Mouse (Mus musculus) left cerebral cortex, postnatal 4 days (tissue): Measurements from ENCODE around the gene Gm20388. TPM values are rescaled to one million over a fixed set of nuclear protein-coding genes. Genes with fewer than 3 reads are reported as not detected.

ENCODE experiments used
- DNase-seq: peaks from one replicate; pipeline ENCODE4 v3.0.0-alpha.2; 2022
- intact Hi-C: fragments of 180-260 bp; cut with DNase I; formaldehyde crosslinking; loops from one replicate; pipeline ENCODE4 v1.15.1; 2025
- total RNA-seq, 2 experiments: library from RNA; stranded (reverse); gene quantifications; 2 replicates each; pipeline ENCODE4 v1.2.3; 2021

Gm20388 gene
- total RNA-seq, 2 experiments from 2014 or later: 6.5 to 12.8 TPM

DNA sequence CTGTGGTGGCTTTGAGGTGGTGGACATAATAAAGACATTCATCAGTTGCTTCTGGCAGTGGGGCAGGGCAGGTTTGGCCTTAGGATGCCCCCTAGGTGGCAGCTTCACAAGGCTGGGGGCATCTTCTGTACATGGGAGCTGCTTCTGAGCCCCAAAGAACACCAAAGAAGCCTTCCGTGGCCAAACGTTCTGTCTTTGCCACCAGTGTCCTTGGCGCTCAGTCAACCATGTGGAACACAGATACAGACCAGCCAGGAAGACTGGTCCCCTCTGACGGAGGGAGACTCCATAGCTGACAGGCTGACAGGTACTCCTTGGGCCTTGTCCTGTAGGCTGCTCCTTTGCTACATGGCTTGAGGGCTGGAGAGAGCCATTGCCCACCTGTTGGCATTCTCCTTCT lies 362.8 kb downstream of the Gm20388 start:
- intact Hi-C loops: no loop called here
- no peak for DNase-seq

- intact Hi-C loops: no loop called here
- peak; percentile 79 for DNase-seq
These were observed 365.6 kb downstream of the Gm20388 start for GRCm38 (mm10) chr8:120276051-120276890.

DNA sequence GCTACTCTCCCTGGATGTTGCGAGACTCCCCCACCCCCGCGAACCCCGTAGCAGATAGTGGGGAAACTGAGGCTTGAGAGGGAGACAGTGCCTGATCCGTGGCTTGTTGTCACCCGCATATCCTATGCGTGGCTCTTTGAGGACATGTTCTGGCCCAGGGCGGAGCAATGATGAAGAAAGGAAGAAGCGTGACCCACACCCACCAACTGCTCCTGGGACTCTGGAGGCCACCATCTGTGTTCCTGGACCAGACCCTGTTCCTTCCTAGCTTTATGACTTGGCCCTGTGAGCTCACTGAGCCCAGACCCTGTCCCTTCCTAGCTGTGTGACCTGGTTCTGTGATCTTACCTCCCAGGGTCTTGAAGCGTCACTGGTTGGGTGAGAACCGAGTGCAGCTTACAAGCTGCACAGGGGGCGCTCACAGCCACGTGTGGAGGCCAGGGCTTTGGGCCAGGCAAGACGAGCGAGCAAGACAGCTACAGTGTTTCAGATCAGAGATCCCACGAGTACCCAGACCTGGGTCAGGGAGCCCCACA lies 366.3 kb downstream of the Gm20388 start:
- intact Hi-C loops: no loop called here
- peak; percentile 42 for DNase-seq

DNA sequence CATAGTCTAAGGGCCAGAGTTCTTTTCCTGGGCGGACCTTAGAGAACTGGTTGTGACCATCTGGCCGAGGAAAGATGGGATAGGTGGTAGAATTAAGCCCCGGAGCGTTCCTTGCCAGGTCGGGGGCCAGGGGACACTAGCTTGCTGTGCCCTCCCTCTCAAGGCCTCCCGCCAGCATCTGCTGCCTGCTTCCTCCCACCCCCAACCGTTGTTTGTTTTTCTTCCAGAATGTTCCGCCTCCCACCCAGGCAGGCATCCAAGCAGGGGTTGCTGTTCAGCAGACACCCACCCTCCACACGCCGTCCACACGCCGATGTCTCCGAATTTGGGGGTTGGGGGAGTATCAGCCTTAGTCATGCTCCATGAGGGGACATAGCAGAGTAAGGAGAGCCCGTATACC lies 367.4 kb downstream of the Gm20388 start:
- peak; percentile 32 for DNase-seq
- intact Hi-C loops: no loop called here

DNA sequence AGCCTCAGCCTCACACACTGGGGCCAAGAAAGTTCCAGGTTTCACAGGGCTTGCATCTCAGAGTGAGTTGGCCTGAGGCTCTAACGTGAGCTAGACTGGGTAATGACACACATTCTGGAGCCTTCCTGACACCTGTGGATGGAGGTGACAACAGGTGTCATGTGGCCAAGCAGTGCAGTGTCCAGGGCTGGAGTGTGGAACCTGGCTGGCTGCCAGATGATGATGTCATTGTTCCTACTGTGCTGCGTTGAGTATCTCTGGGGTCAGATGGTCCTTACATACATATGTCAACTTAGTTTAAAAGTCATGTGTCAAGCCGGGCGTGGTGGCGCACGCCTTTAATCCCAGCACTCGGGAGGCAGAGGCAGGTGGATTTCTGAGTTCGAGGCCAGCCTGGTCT lies 368.8 kb downstream of the Gm20388 start:
- DNase-seq: peak; percentile 47
- intact Hi-C loops: no loop called here

- intact Hi-C loops: loop anchor here (5.0 to 10.0 kb wide), 2 partner anchors 253 to 331 kb away; no protein-coding TSS in a partner anchor
- DNase-seq: peak; percentile 87
These were observed 370.8 kb downstream of the Gm20388 start for GRCm38 (mm10) chr8:120281487-120281886.

- no peak for DNase-seq
- intact Hi-C loops: loop anchor here (5.0 to 10.0 kb wide), 2 partner anchors 252 to 330 kb away; no protein-coding TSS in a partner anchor
These were observed 371.8 kb downstream of the Gm20388 start for GRCm38 (mm10) chr8:120282465-120282864.

GRCm38 (mm10) chr8:120284265-120284664 lies 373.6 kb downstream of the Gm20388 start:
- intact Hi-C loops: loop anchor here (5.0 to 10.0 kb wide), 2 partner anchors 251 to 328 kb away; no protein-coding TSS in a partner anchor

GRCm38 (mm10) chr8:120285033-120285432 lies 374.4 kb downstream of the Gm20388 start:
- intact Hi-C loops: loop anchor here (10.0 kb wide), 1 partner anchor 250 kb away; no protein-coding TSS in a partner anchor
- no peak for DNase-seq

More at GRCm38 (mm10) chr8:120284265-120284664, 373.6 kb downstream of the Gm20388 start:
- no peak for DNase-seq

- DNase-seq: no peak
These were observed 375.2 kb downstream of the Gm20388 start for GRCm38 (mm10) chr8:120285878-120286277.

GRCm38 (mm10) chr8:120288122-120288908 lies 377.7 kb downstream of the Gm20388 start:
- DNase-seq: peak; percentile 68
- intact Hi-C loops: loop anchor here (10.0 kb wide), 1 partner anchor 246 kb away; no protein-coding TSS in a partner anchor

More at GRCm38 (mm10) chr8:120285878-120286277, 375.2 kb downstream of the Gm20388 start:
- intact Hi-C loops: loop anchor here (10.0 kb wide), 1 partner anchor 249 kb away; no protein-coding TSS in a partner anchor

GRCm38 (mm10) chr8:120289191-120289590 lies 378.6 kb downstream of the Gm20388 start:
- no peak for DNase-seq
- intact Hi-C loops: loop anchor here (10.0 kb wide), 1 partner anchor 246 kb away; no protein-coding TSS in a partner anchor

DNA sequence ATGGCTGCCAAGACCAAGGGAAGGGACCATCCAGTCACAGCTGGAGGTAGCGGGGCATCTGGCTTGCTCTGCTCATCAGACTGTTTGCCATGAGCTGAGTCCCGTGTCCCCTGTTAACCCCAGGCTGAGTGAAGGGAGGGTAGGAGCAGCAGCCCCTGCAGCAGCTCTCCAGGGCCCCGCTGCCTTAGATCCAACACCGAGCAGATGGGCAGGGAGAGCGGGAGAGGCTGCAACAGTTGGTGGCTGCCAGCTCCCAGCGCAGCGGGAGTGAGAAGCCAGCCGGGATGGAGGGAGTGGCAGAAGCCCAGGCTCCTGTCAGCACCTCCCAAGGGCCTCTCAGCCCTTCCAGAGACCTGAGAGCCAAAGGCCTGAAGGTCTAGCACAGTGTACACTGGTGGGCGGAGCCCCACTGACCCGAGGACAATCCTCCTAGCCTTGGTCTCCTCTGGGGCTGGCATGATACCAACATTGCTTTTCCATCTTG lies 379.1 kb downstream of the Gm20388 start:
- intact Hi-C loops: loop anchor here (10.0 kb wide), 1 partner anchor 245 kb away; no protein-coding TSS in a partner anchor

GRCm38 (mm10) chr8:120290614-120291013 lies 380.0 kb downstream of the Gm20388 start:
- peak; percentile 48 for DNase-seq
- intact Hi-C loops: no loop called here

More for the DNA sequence above, 379.1 kb downstream of the Gm20388 start:
- peak; percentile 86 for DNase-seq

DNA sequence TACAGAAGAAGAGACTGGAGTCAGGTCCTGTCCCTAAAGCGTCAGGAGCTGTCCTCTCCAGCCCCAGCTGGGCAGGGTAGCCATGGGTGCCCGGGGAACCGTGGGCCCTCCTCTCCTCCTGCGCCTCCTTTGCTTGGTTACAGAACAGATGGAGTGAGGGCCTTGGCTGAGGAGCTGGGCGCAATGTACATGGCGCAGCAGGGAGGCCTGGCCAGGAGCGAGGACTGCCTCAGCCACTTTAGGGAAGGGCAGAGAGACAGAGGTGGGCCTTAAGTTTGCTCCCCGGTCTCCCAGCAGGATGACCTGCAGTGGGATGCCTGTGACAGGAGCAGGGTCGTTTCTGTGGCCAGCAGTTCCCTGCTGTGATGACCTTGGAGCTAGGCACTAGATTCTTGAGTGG lies 381.0 kb downstream of the Gm20388 start:
- DNase-seq: peak; percentile 60
- intact Hi-C loops: no loop called here

- intact Hi-C loops: no loop called here
These were observed 381.9 kb downstream of the Gm20388 start for GRCm38 (mm10) chr8:120292316-120293107.

GRCm38 (mm10) chr8:120293421-120294357 lies 383.0 kb downstream of the Gm20388 start:
- intact Hi-C loops: no loop called here
- no peak for DNase-seq

More at GRCm38 (mm10) chr8:120292316-120293107, 381.9 kb downstream of the Gm20388 start:
- DNase-seq: peak; percentile 91
